Mouse (Mus musculus) embryonic fibroblast, embryonic 13.5 days (primary cell): Measurements from ENCODE around the gene Arnt2.

Source experiments
- CTCF ChIP-seq: IDR thresholded peaks from 2 replicates; pipeline ENCODE4 v1.5.1; 2011; ENCODE audit warnings: mild to moderate bottlenecking, control low read depth, low read length, moderate library complexity, borderline replicate concordance; ENCODE audit not compliant: insufficient read depth
- POLR2A ChIP-seq: IDR thresholded peaks from 2 replicates; pipeline ENCODE4 v1.6.1; 2011; ENCODE audit warnings: low read depth, mild to moderate bottlenecking, control low read depth, low read length, moderate library complexity

- TF ChIP-seq POLR2A, result no peak
- no peak for TF ChIP-seq CTCF
Measured at GRCm38 (mm10) chr7:84421291-84421665, 11.3 kb upstream of the Arnt2 start.
